Mouse (Mus musculus) spleen, adult 18-20 months (tissue): ENCODE results near the gene Osbpl11.
A peak's percentile ranks its signal among the peaks of the same experiment; 100 is the strongest.

Source experiments
- DNase-seq, 2 experiments: peaks; one replicate each; pipeline ENCODE4 v3.0.0; 2022; ENCODE audit warnings: mixed read lengths in 2 of 2

Osbpl11 gene

DNA sequence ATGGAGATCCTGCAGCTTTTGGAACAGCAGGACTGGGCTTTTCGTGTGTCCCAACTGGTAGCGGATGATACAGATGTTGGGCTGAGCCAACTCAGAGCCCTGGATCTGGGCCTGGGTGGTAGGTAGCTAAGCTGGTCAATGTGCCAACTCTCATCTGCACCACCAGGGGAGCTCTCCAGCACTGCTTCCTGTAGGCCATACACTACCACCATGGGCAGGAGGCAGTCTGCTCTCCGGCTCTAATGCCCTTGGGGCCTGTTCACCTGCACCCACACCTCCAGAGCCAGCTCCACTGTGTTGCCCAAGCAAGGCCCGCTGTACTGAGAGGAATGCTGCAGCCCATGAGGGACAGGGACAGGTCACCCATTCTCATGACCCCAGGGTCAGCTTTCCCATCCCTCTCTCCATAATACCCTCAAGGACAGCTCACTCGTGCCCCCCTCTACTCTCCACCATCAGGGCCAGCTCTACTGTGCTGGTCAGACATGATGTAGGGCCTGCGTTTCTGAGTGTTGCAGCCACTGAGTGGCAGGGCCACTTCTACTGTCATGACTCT is 59.3 kb downstream of the Osbpl11 start:
- DNase-seq: peak in 1 of 2 experiments; percentile 10

GRCm38 (mm10) chr16:33244933-33245470 is 60.1 kb downstream of the Osbpl11 start:
- DNase-seq: no peak

DNA sequence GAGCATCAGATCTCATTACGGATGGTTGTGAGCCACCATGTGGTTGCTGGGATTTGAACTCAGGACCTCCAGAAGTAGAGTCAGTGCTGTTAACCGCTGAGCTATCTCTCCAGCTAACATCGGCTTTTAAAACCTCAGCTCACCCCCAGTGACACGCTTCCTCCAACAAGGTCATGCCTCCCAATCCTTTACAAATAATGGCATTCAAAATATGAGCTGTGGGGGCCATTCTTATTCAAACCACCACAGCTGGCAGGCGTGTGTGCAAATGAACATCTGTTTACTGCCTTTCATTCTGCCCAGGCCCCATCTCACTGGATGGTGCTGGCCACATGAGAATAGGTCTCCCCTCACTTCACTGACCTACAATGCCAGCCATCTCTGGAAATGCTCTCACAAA is 61.7 kb downstream of the Osbpl11 start:
- DNase-seq: no peak

- DNase-seq: no peak
Observed at GRCm38 (mm10) chr16:33247006-33247405, 62.1 kb downstream of the Osbpl11 start.

GRCm38 (mm10) chr16:33250651-33251120 is 65.8 kb downstream of the Osbpl11 start:
- no peak for DNase-seq

DNA sequence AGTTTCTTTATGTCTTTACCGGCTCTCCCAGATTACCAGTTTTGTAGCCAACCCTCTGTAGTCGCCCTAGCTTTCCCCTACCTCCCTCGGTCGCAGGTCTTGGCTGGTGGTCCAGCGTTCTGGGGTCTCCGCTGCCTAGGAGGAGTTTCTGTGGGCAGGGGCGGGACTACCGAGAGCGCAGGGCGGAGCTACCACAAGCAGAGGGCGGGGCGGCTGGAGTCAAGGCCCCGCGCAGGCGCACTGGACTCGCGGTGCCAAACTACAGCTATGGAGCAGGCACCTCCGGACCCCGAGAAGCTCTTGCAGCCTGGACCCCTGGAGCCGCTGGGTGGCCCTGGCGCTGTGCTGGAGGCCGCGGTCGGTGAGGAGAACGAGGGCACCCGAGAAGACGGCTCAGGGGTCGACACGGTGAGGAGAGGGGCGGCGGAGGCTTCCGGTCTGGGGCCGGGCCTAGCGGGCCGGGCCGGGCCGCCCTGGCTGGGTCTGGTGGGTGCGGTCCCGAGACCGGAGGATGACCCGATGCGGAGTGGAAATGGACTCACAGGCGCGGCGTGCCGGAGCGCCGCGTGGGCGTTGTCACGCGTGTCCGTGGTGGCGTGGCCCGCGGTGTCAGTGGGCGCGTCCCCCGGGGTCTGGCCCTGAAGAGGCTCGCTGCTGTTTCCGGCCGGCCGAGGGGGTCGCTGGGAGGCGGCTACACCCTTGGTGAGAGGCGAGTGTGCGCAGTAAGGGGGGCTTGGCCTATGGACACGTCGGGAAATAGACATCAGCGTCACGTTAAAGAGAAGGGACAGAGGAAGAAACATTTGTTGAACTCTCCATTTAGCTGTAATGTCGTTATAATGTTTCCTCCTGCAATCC is 66.6 kb downstream of the Osbpl11 start, which contains the start of gene Snx4:
Snx4 (plus strand) TSS at position 249 of the 858 bp plus-strand sequence.
- DNase-seq: peak; percentile 85 to 98

- DNase-seq: no peak
Observed at GRCm38 (mm10) chr16:33255601-33256000, 70.7 kb downstream of the Osbpl11 start.

GRCm38 (mm10) chr16:33258530-33258929 is 73.7 kb downstream of the Osbpl11 start:
- DNase-seq: no peak

DNA sequence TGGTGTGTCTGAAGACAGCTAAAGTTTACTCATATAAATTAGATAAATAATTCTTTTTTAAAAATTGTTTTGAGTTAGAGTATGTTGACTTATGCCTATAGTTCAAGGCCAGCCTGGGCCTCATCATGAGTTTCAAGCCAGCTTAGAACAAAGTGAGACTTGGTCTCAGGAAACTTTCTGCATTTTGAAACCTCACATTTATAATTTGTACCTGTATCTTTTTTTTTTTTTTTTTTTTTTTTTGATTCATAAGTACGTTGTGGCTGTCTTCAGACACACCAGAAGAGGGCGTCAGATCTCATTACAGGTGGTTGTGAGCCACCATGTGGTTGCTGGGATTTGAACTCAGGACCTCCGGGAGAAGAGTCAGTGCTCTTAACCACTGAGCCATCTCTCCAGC is 75.0 kb downstream of the Osbpl11 start:
- DNase-seq: no peak

- DNase-seq: no peak
Observed at GRCm38 (mm10) chr16:33260825-33261224, 76.0 kb downstream of the Osbpl11 start.

GRCm38 (mm10) chr16:33261584-33262061 is 76.8 kb downstream of the Osbpl11 start:
- DNase-seq: no peak

GRCm38 (mm10) chr16:33262096-33262495 is 77.2 kb downstream of the Osbpl11 start:
- DNase-seq: no peak

GRCm38 (mm10) chr16:33267616-33268253 is 82.9 kb downstream of the Osbpl11 start:
- no peak for DNase-seq

DNA sequence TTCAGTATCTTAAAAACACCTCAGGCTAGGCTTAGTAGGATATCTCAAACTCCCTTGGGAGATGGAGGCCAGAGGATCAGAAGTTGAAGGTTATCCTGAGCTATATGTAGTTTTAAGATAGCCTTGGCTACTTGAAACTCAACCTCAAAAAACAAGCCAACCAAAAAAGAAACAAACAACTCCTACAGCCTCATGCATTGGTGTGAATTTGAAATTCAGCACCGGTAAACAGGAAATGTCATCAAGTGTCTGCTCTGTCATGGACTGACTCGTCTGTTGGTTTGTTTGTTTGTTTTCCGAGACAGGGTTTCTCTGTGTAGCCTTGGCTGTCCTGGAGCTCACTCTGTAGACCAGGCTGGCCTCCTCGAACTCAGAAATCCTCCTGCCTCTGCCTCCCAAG is 87.0 kb downstream of the Osbpl11 start:
- no peak for DNase-seq

GRCm38 (mm10) chr16:33283079-33283478 is 98.2 kb downstream of the Osbpl11 start:
- no peak for DNase-seq

GRCm38 (mm10) chr16:33288536-33288935 is 103.7 kb downstream of the Osbpl11 start:
- no peak for DNase-seq

GRCm38 (mm10) chr16:33289981-33290380 is 105.1 kb downstream of the Osbpl11 start:
- no peak for DNase-seq

DNA sequence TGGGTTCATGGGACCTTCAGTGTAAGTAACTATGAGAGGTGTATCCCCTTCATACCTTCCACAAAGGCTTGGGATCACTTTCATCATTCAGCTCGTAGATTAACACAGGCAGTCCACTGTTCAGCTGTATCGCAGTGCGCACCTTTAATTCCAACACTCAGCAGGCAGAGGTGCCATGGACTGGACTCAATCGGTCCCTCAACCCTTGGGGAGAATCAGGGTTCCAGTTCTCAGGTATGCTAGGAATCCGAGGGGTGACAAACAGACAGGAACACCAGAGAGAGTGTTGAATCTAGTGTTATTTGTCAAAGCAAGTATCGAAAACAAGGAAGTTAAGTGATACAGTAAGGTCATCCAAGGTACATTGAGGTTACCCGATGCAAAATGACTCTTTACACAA is 107.4 kb downstream of the Osbpl11 start:
- DNase-seq: no peak
